Mouse (Mus musculus): ENCODE data around the gene Tpd52l2.

Tpd52l2 gene

GRCm38 (mm10) chr2:181496831-181497547, at the start of gene Tpd52l2:
Gene Tpd52l2, plus strand, starts transcription at chr2:181497142.
- peak; percentile 82 for DNase-seq (ENCODE audit: low spot score)

DNA sequence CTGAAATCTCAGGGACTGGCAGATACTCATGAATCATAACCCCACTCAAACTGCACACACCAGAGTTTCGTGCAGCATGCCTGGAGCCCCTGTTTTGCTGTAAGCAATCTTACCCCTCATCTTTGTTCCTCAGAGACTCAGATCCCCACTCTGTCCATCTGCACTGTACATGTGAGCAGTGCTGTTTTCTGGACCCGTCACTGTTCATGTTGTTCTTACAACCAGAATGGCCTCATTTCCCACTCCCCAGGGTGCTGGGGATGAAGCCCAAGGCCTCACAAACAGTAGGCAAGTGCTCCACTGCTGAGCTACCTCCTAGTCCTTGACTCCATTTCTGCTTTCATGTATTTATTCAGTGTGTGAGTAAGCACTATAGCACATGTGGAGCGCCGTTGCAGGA, 44.8 kb upstream of the Tpd52l2 start:
- no peak for DNase-seq (ENCODE audit: low spot score)

DNA sequence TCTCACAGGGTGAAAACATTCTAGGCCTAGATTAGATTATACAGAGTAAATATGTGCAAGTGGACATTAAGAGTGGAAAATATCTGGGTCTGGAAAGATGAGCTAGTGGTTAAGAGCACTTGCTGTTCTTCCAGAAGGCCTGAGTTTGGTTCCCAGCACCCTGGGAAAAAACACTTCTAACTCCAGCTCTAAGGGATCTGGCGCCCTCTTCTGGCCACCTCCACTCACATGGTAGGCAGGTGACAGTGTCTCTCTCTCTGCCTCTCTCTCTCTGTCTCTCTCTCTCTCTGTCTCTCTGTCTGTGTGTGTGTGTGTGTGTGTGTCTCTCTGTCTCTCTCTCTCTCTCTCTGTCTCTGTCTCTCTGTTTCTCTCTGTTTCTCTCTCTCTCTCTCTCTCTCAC, 43.7 kb upstream of the Tpd52l2 start:
- no peak for DNase-seq (ENCODE audit: low spot score)

DNA sequence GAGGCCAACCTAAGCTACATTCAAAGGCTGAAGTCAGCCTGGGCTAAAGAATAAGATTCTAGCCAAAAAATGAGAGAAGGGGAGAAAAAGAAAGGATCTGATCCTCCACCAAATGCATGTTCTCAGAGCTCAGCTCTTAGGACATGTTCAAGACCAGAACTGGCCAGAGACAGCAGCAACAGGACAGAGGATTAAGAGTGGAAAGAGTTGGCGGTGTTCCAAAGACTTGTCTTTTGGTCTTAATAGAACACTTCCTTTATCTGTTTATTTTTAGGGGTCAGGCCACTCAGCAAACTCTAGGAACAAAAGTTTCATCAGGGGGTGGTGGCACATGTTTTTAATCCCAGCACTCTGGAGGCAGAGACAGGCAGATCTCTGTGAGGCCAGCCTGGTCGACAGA, 41.0 kb upstream of the Tpd52l2 start:
- DNase-seq (ENCODE audit: low spot score), result no peak

GRCm38 (mm10) chr2:181457831-181458230, 39.1 kb upstream of the Tpd52l2 start:
- DNase-seq (ENCODE audit: low spot score), result no peak

DNA sequence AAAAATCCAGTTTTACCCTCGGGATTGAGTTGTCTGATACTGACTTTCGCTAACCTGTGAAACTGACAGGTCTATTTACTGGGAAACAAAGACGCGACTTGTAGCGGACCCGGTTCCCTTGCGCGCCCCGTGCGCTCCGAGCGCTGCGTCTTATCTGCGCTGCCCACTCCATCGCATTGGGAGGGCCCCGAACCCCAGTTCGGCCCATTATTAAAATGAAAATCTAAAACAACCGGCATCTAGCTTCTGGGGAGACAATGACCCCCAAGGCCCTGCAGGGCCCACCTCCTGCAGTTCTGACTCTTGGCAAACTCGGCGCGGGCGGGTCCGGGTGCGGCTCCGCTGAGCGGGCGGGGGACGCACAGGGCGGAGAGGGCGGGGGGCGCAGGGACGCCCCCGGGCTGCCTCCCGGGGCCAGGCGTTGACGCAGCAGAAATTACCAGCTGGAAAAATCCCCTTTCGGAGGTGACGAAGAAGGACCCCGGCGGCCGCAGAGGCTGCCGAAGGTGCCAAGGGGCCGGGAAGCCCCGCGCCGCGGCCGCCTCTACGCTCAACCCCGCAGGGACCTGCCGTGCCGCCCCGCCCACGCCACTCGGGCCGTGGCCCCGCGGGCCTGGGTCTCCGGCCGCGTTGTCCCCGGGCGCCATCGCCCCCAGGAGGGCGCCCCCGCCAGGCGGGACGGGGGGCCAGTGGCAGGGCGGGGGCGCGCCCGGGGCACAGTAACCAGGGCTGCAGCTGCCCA, 38.4 kb upstream of the Tpd52l2 start:
- no peak for DNase-seq (ENCODE audit: low spot score)

DNA sequence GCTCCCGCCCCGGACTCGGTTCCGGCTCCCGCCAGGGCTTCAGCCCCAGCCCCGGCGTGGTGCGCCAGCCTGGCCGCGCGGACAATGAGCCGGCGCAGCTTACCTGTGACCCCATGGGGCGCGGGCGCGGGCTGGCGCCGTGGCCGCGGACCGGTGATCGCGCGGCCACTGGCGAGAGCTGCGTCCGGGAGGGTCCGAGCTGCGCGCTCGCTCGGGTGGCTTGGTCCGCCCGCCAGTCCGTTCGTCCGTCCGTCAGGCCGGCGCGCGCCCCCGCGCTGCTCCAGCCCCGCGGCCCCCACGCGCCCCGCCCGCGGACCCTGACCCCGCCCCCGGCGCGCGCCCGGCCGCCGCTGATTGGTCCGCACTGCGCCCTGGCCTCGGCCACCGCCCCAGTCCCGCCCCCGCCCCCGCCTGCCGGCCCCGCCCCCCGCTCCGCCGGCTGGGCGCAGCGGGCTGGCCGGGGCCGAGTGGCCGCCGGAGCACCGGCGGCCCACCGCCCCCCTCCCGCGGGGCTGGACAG, 37.7 kb upstream of the Tpd52l2 start, which contains the start of gene Zbtb46:
Gene Zbtb46, minus strand, starts transcription at position 274 of the 520 bp plus-strand sequence.
- DNase-seq (ENCODE audit: low spot score), result no peak

DNA sequence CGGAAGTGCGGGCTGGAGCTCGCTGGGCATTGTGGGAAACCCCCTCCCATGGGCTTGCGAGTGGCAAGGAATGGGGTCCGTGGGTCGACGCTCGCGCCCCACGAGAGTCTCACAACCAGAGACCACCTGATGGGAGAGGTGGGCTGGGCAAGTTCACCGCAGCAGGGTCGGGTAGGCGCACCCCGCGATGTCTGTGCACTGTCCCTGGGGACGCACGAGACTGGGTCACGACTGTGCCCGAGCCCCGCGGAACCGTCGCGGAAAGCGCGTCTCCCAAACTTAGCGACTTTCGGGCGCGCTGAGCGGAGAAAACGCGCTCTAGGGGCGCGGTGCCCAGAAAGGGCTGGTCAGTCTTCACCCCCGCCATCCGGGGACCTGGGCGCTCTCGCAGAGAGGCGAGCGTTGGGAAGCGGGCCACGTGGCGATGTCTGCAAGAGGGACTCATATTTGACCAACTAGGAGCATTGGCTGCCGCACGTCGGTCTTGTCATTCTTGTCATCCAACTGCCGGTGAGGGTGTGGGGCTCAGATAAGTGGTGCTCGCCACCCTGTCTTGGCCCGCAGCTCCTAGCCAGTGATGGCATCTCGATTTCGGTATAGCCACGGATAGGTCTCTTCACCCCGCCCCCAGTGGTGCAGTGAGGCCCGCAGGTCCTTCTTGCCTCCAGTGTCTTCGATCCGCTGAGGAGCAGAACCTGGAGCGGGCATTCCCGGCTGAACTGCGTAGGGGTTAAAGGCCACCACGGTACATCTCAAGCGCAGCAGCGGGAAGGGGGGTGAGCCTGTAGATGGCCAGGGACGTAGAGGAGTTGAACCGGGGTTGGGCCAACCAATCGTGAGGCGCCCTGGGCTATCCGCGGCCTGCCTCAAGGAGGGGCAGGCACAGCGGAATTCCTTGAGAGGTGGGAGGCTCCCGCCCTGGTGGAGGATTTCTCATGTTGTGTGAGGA, 37.0 kb upstream of the Tpd52l2 start:
- DNase-seq (ENCODE audit: low spot score), result no peak

GRCm38 (mm10) chr2:181461536-181462100, 35.3 kb upstream of the Tpd52l2 start:
- no peak for DNase-seq (ENCODE audit: low spot score)

DNA sequence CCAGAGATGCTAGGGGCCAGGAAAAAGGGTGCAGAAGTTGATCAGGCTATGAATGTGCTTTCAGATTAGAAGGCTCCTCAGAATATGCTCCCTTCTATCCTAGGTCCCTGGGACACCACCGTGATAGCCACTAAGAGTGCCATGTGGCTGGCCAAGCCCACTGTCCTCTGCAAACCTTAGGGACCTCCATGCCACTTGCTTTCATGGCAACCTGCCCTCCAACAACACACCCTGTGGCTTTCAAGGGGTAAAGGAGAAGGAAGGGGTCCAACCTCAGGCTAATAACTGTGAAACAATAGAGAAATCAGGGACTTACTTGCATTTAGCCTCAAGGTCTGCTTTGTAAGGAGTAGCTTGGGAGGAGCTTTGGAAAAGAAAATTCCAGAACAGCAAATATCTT, 34.3 kb upstream of the Tpd52l2 start:
- DNase-seq (ENCODE audit: low spot score), result no peak

DNA sequence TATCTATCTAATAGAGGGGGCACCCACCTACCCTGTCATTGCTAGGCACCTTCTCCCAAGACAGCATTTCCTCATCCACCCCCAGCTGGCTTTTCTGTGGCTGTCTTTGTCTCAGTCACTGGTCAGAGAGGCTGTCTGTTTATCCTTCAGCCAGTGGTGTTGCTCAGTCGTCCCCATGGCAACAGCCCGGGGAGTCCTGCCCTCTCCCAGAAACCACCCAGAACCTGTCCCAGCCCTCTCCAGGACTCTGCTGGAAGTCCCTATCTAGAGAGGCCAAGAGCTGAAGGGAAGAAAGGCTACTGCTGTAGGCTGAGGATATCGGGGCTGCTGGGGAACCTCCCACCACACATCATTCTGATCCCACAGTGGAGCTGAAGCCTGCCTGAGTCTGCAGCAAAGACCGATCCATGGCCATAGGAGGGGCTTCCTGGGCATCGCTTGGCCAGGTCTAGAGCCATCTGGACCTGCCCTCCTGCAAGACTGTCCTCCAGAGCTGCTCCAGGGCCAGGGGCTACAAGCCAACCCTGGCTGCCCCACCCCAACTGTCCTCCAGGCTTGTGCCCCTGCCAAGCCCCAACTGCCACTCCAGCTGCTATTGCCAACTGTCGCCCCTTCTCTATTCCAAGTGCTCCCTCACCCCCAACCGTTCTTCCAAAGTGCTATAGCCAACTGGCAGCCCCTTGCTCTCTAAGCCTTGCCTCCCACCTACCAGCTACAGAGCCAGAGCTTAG, 33.8 kb upstream of the Tpd52l2 start:
- DNase-seq (ENCODE audit: low spot score), result no peak

DNA sequence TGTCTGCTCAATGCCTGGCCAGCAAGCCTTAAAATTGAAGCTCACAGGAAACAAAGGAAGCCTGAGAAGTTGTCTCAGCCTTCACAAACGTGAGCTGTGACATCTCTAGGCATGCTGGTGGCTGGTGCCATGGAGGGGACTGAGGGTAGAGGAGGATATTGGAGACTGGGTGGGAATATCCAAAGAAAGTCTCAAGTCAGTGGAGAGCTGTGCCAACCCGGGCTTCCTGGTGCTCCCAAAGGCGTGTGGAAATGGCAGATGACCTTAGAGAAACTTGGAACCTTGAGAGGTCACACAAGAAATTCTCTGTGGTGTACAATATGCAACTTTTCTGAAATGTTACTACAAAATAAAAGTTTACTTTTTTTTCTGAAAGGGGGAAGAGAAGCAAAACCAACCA, 31.5 kb upstream of the Tpd52l2 start:
- DNase-seq (ENCODE audit: low spot score), result no peak

DNA sequence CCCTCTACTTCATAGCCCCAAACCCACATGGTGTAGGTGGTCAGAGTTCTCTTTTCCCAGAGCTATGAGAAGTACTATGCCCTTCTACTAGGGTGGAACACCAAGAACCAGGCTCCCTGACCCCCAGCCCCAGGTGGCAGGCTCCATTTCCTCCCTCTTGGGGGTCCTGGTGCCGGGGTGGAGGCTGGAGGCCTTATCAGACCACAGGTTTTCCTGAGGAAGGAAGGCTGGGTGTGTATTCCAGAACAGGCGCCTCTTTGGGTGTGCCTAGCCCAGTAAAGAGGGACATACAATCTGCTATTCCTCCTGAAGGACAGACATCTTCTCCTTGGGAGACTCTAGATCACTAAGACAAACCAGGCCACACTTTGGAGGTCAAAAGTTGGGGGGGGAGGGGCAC, 26.7 kb upstream of the Tpd52l2 start:
- DNase-seq (ENCODE audit: low spot score), result no peak

- DNase-seq (ENCODE audit: low spot score), result no peak
Observed at GRCm38 (mm10) chr2:181471246-181471645, 25.7 kb upstream of the Tpd52l2 start.

GRCm38 (mm10) chr2:181472256-181472827, 24.6 kb upstream of the Tpd52l2 start:
- DNase-seq (ENCODE audit: low spot score), result no peak

GRCm38 (mm10) chr2:181483120-181483519, 13.8 kb upstream of the Tpd52l2 start:
- DNase-seq (ENCODE audit: low spot score), result no peak

DNA sequence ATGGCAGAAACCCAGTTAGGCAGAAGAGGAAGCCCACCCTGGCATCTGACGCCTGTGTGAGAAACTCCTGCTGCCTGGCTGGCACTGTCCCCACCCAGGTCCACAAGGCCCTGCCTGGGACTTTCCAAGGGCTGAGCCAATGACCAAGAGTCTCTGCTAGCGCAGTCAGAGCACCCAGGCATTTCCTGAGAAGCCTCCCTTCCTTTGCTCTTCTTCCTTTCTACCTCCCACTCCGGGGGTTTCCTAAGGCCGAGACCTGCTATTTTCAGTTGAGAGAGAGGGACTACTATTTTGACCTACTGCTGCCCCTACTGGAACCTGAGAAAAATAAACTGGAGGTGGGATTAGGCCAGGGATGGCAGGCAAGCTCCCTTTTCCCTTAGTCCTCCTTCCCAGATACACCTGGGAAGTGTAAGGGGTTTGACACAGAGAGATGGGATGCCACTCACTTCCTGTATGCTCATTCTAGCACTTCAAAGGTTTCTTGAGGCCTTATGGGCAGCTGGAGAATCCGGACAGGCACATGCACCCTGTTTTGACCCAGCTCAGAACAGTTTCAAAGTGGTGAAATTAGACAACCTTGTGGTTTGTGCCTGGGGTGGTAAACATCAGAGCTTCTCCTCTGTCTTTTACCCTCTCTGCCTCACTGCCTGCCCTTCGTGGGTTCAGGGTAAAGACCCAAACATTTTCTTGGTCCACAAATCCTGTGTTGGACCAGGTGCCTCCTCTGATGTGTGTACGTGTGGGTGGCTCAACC, 13.2 kb upstream of the Tpd52l2 start:
- no peak for DNase-seq (ENCODE audit: low spot score)

DNA sequence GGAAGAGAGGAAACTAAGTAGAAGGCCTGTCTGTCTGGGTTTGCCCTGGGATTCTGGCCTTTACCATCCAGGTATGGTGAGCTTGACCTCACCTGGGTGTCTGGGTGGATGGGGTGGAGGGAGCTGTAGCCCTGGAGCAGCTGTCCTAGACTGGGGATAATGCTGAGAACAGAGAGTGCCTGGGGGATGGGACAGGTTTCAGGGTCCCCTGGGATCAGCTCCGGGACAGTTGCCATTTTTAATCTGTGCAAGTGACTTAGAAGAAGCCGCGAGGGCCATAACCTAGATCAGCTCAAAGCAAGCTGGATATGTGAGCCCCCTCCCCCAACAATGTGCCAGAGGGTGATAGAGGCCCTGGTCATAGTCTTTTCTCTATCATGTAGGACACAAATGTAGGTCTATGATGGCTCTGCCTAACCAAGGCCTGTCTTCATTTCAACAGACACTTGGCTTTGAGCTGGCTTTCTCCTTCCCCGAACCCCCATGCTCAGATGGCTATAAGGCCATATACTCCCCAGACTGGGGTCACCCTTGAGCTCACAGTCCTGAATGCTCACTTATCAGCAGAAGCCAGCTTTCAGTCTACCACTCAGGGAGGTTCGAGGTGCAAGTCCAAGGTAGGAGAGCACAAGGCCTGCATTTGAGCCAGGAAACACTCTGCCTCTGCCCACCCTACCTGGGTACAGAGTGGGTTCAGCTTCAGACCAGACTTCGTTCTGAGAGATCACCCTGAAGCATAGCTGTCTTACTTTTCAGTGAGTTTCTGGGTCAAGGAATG, 12.3 kb upstream of the Tpd52l2 start:
- DNase-seq (ENCODE audit: low spot score), result no peak

- no peak for DNase-seq (ENCODE audit: low spot score)
Observed at GRCm38 (mm10) chr2:181485741-181486140, 11.2 kb upstream of the Tpd52l2 start.
